Comparison of ENCODE assay signal across 8 mouse cellular contexts in genomic region chr4:105151911-105152690, GRCm38 (mm10). TPM values are rescaled to one million over a fixed set of nuclear protein-coding genes. Genes with fewer than 3 reads are reported as not detected.
A peak's percentile ranks its signal among the peaks of the same experiment; 100 is the strongest.
DNase-seq lines count a peak whose midpoint lies in the region; ATAC-seq and TF ChIP-seq lines count a peak whose summit lies in the region.

No protein-coding gene starts in this region.

- no peak overlapping the region for H3K4me2 ChIP-seq in midbrain, embryonic 16.5 days (ENCODE audit: low read length)
- no peak overlapping the region for H3K4me2 ChIP-seq in intestine, postnatal 0 days (replicated peaks; ENCODE audit: low read depth)

- peaks cover 13% of the 10 kb centered on the region; the same call in 1 of the 2 replicates for H3K27me3 ChIP-seq in midbrain, embryonic 10.5 days (ENCODE audit: low read depth, poor library complexity, severe bottlenecking)
- no peaks in the 10 kb centered on the region for H3K27me3 ChIP-seq in midbrain, embryonic 16.5 days (ENCODE audit: control insufficient read depth, insufficient read depth, low read depth, low read length)
- H3K27me3 ChIP-seq in intestine, postnatal 0 days (replicated peaks; ENCODE audit: control insufficient read depth, insufficient read depth, low read length) = no peaks in the 10 kb centered on the region

- H3K36me3 ChIP-seq in midbrain, embryonic 10.5 days = no peaks in the 10 kb centered on the region
- no peaks in the 10 kb centered on the region for H3K36me3 ChIP-seq in midbrain, embryonic 16.5 days (ENCODE audit: control insufficient read depth, insufficient read depth, low read length)
- no peaks in the 10 kb centered on the region for H3K36me3 ChIP-seq in intestine, postnatal 0 days (ENCODE audit: control insufficient read depth, insufficient read depth)

- 0 out of 2 replicates have a peak overlapping the region, but pooled peaks have one; percentile 20 for H3K27ac ChIP-seq in midbrain, embryonic 10.5 days (replicated peaks)
- H3K27ac ChIP-seq in midbrain, embryonic 16.5 days (ENCODE audit: low read length) = no peak overlapping the region
- no peak overlapping the region for H3K27ac ChIP-seq in intestine, postnatal 0 days (ENCODE audit: low read depth, low read length)

- no peak; the same call in 1 of the 2 replicates for ATAC-seq in midbrain, embryonic 16.5 days
- ATAC-seq in intestine, postnatal 0 days = no peak

- 46% methylated on average over 14 of the region's 14 CpGs for WGBS in midbrain, embryonic 10.5 days
- WGBS in midbrain, embryonic 16.5 days = 41% methylated on average over 14 of the region's 14 CpGs
- WGBS in intestine, postnatal 0 days = 48% methylated on average over 14 of the region's 14 CpGs

- TF ChIP-seq CTCF in intestine, postnatal 0 days (IDR thresholded peaks at IDR 0.05; ENCODE audit: low read depth) = peak; percentile 92

- peaks cover 4% of the 10 kb centered on the region; the same call in 1 of the 2 replicates for H3K4me1 ChIP-seq in midbrain, embryonic 10.5 days
- H3K4me1 ChIP-seq in midbrain, embryonic 16.5 days (ENCODE audit: control insufficient read depth, insufficient read depth, low read length) = peaks cover 2% of the 10 kb centered on the region; the same call in 1 of the 2 replicates
- no peaks in the 10 kb centered on the region for H3K4me1 ChIP-seq in intestine, postnatal 0 days (replicated peaks; ENCODE audit: control insufficient read depth, insufficient read depth, low read length)

- no peak overlapping the region for H3K9ac ChIP-seq in midbrain, embryonic 16.5 days (ENCODE audit: low read depth, low read length)
- no peak overlapping the region for H3K9ac ChIP-seq in intestine, postnatal 0 days (ENCODE audit: low read depth, low read length)

- intact Hi-C loops in left cerebral cortex, postnatal 25 days (cut with DNase I) = loop anchor here (1.0 to 10.0 kb wide), 6 partner anchors 165 to 1223 kb away; no protein-coding TSS in a partner anchor

- H3K9me3 ChIP-seq in midbrain, embryonic 10.5 days (replicated peaks) = no peaks in the 10 kb centered on the region
- no peaks in the 10 kb centered on the region for H3K9me3 ChIP-seq in midbrain, embryonic 16.5 days (replicated peaks; ENCODE audit: control insufficient read depth, low read length, poor library complexity, severe bottlenecking)
- H3K9me3 ChIP-seq in intestine, postnatal 0 days (ENCODE audit: control insufficient read depth) = no peaks in the 10 kb centered on the region

- DNase-seq in midbrain, embryonic 10.5 days (ENCODE audit: low spot score) = peak; percentile 62
- peak; percentile 33 for DNase-seq in cerebellum, adult 9-11 months
- peak; percentile 58 to 77 for DNase-seq in frontal cortex, postnatal 14 days (ENCODE audit: low spot score in 2 of 2)
- DNase-seq in left cerebral cortex, postnatal 25 days (ENCODE audit: low spot score in 2 of 2) = peak; percentile 79 to 92
- peak; percentile 10 for DNase-seq in naive thymus-derived CD4-positive, alpha-beta T cell, adult 2 months (ENCODE audit: low read depth)
- peak; percentile 35 for DNase-seq in testis, postnatal 14 days (ENCODE audit: low spot score)

- no peak overlapping the region for H3K4me3 ChIP-seq in midbrain, embryonic 10.5 days
- no peak overlapping the region for H3K4me3 ChIP-seq in midbrain, embryonic 16.5 days (ENCODE audit: low read depth, low read length)
- H3K4me3 ChIP-seq in intestine, postnatal 0 days (ENCODE audit: low read depth, low read length) = no peak overlapping the region

RNA-seq across cellular contexts. Expression of gene Plpp3, which starts 5.0 kb away (rescaled TPM):
- polyA plus RNA-seq in midbrain, embryonic 10.5 days (2016; fragmentation: Nextera tagmentation; extraction: Ambion mirVana) = 44.5 and 55.6 TPM in 2 replicates
- 71.7 and 102 TPM in 2 replicates for polyA plus RNA-seq in midbrain, embryonic 16.5 days (2015; fragmentation: Nextera tagmentation; extraction: Ambion mirVana)
- polyA plus RNA-seq in intestine, postnatal 0 days (2015; fragmentation: Nextera tagmentation; extraction: Ambion mirVana) = 84.1 and 84.3 TPM in 2 replicates
- 100 to 1,000 TPM; 163 to 170 TPM for total RNA-seq in left cerebral cortex, postnatal 25 days (2021)

RNA-seq across cellular contexts. Expression of gene Prkaa2, which starts 42.4 kb away (rescaled TPM):
- 1.9 and 2.6 TPM in 2 replicates for polyA plus RNA-seq in midbrain, embryonic 10.5 days (2016; fragmentation: Nextera tagmentation; extraction: Ambion mirVana)
- polyA plus RNA-seq in midbrain, embryonic 16.5 days (2015; fragmentation: Nextera tagmentation; extraction: Ambion mirVana) = 17.7 and 18.6 TPM in 2 replicates
- polyA plus RNA-seq in intestine, postnatal 0 days (2015; fragmentation: Nextera tagmentation; extraction: Ambion mirVana) = 10.2 and 10.9 TPM in 2 replicates
- total RNA-seq in left cerebral cortex, postnatal 25 days (2021) = 10 to 100 TPM; 31.0 to 31.6 TPM

Comparison
In these comparisons a context has a peak if more than half of its experiments do, and no peak if none do; other contexts are left out.
1. DNase-seq: peak in every context shown above with its lines; median percentile 86 in left cerebral cortex, postnatal 25 days; 68 in frontal cortex, postnatal 14 days; 62 in midbrain, embryonic 10.5 days; 35 in testis, postnatal 14 days; 33 in cerebellum, adult 9-11 months; 10 in naive thymus-derived CD4-positive, alpha-beta T cell, adult 2 months.